Mouse (Mus musculus): ENCODE data around the gene 4930503B20Rik. TPM values are rescaled to one million over a fixed set of nuclear protein-coding genes. Genes with fewer than 3 reads are reported as not detected.

4930503B20Rik gene
- total RNA-seq (2021) = not detected
- long read RNA-seq, experiment 1 = 0 reads
- long read RNA-seq, experiment 2 = 0 reads

GRCm38 (mm10) chr3:146651217-146651616, at the start of gene 4930503B20Rik:
Gene 4930503B20Rik, minus strand, starts transcription at chr3:146651317.
- DNase-seq (ENCODE audit: low spot score in 2 of 2) = no peak

DNA sequence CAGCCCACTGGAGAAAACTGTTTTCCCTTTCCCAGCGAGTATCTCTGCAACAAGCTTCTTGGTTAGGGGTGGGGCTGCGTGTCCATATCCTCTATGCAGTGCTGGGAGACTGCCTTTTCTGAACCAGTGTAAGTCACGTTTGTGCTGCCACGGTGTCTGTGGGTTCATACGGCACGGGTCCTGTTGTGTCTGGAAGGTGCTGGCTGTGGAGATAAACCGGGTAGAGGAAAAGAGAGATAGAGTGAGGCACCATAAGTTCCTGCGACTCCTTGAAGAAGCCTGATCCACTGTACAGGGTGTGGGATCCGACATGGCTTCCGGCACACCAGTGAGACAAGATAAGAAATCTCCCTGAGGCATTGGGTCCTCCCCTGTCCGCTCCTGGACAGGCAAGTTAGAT, 48.9 kb upstream of the 4930503B20Rik start:
- no peak for DNase-seq (ENCODE audit: low spot score in 2 of 2)

- no peak for DNase-seq (ENCODE audit: low spot score in 2 of 2)
Measured at GRCm38 (mm10) chr3:146698982-146699381, 47.9 kb upstream of the 4930503B20Rik start.

DNA sequence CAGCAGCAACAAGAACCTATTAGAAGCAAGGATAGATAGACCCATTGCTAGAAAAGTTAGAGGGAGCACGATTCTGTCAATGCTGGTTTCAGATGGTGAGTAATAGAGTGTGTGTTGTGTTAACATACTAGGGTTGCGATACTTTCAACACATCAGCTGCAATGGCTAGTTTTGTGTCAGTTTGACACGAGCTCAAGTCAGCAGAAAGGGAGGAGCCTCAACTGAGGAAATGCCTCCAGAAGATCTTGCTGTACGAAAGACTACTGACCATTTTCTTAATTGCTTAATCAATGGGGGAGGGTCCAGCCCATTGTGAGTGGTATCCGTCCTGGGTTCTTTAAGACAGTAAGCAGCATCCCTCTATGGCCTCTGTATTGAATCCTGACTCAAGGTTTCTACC, 41.4 kb upstream of the 4930503B20Rik start:
- no peak for DNase-seq (ENCODE audit: low spot score in 2 of 2)

GRCm38 (mm10) chr3:146687121-146687725, 36.1 kb upstream of the 4930503B20Rik start:
- no peak for DNase-seq (ENCODE audit: low spot score in 2 of 2)

DNA sequence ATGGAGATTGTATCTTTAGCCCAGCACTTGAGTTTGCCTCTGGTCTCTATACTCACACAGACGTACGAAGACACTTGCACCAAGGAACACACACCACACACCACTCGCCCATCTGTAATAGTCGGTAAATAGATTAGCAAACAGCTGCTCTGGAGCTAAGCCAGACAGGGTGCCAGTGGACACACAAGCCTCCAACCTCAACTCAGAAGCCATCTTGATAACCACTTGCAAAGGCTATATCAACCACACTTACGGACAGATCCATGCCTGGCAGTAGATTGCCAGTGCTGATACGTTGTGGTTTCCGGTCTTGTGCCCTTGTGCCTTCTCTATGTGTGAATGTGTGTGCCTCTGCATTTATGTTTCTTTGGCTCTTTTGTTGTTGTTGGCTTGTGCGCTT, 35.3 kb upstream of the 4930503B20Rik start:
- no peak for DNase-seq (ENCODE audit: low spot score in 2 of 2)

GRCm38 (mm10) chr3:146684811-146685675, 33.9 kb upstream of the 4930503B20Rik start, which contains the start of gene Samd13:
Gene Samd13, minus strand, starts transcription at chr3:146685592.
- DNase-seq (ENCODE audit: low spot score in 2 of 2) = peak; percentile 37 to 41

DNA sequence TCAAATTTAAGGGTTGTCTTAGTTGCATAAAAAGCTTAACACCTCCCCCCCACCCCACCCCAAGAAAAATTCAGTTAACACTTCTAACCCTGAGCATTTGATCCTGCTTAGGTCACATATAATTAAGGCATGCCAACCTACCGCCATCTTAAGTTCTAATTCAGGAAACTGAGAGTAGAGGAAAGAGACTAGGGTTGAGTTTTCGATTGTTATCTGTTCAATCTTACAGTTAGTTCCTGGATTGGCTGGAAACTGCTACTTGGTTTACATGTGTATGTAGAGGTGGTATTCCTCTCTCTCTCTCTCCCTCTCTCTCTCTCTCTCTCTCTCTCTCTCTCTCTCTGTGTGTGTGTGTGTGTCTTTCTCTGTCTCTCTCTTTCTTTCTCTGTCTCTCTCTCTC, 32.0 kb upstream of the 4930503B20Rik start:
- no peak for DNase-seq (ENCODE audit: low spot score in 2 of 2)

DNA sequence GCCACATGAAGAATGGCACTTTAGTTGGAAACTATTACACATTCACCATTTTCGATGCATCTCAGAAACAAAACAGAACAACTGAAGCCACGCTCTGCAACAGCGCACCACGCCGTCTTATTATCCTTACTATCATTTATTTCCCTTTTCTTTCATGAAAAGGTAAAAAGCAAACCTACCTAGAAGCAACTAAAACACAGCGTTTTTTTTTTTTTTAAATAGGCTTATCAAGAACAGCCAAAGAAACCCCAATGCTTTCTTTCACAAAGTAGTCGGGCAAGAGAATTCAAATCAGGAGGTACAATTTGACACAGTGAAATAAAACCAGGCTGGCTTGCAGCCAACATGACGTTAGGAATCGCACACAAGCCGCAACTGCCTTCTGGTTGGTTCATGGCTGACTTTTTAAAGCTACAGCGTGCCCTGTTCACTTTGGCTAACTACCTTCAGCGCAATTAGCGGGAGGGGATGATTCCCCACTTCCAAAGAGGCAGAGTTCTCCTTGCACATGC, 31.1 kb upstream of the 4930503B20Rik start:
- DNase-seq (ENCODE audit: low spot score in 2 of 2) = peak; percentile 60 to 79

DNA sequence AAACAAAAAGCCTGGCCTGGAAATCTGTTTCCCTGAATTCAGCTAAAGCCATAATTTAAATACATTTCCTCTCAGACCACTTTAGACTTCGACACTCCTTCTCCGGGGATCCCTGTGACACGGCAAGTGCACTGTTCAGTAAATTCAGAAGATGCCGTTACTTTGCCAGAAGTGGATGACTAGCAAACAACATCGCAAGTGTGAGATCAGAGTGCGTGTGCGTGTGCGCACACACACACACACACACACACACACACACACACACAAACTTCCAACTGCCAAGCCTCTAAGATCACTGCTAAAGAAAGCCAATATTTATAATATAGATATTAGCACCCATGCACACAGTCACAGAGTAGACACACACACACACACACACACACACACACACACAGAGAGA, 30.6 kb upstream of the 4930503B20Rik start:
- no peak for DNase-seq (ENCODE audit: low spot score in 2 of 2)

- DNase-seq (ENCODE audit: low spot score in 2 of 2) = no peak
Measured at GRCm38 (mm10) chr3:146680625-146681024, 29.5 kb upstream of the 4930503B20Rik start.

GRCm38 (mm10) chr3:146679646-146680045, 28.5 kb upstream of the 4930503B20Rik start:
- no peak for DNase-seq (ENCODE audit: low spot score in 2 of 2)

GRCm38 (mm10) chr3:146676193-146676592, 25.1 kb upstream of the 4930503B20Rik start:
- DNase-seq (ENCODE audit: low spot score in 2 of 2) = no peak

- no peak for DNase-seq (ENCODE audit: low spot score in 2 of 2)
Measured at GRCm38 (mm10) chr3:146675101-146675500, 24.0 kb upstream of the 4930503B20Rik start.

DNA sequence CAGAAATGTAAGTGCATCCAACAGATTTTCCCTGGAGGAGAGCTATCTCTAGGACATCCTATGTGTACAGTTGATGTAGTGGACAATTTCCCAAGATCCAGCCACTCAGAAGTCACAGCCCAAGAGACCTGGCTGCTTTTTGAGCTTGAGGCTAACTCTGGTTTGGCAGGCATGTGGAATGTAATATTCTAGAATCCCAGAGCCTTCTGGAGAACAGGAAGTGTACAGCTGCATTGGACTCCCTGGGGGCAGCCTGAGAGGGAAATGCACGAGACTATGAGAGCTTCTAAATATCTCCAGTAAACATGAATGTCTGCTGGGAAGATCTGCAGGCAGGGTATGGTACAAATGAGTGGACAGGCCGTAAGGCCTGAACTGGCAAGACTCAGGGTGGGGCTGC, 20.0 kb upstream of the 4930503B20Rik start:
- no peak for DNase-seq (ENCODE audit: low spot score in 2 of 2)

DNA sequence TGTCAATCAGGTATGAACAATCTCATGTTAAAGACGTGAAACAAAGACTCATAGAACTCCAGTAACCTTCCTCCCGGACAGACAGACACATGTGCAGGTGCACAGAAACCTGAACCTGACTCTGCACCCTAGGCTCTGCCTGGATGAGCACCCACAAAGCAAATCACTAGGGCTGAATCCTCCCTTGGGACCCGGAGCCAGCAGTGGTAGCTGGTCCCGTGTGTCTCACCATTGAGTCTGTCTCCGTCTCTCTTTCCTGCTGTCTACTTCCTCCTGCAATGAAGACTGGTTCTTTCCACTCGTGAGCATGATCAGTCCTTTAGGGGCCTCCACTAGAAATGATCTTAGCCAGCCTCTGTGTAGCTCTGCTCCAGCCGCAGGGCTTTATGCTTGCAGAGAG, 10.8 kb upstream of the 4930503B20Rik start:
- no peak for DNase-seq (ENCODE audit: low spot score in 2 of 2)

GRCm38 (mm10) chr3:146661001-146661400, 9.9 kb upstream of the 4930503B20Rik start:
- DNase-seq (ENCODE audit: low spot score in 2 of 2) = no peak

- DNase-seq (ENCODE audit: low spot score in 2 of 2) = no peak
Measured at GRCm38 (mm10) chr3:146659321-146659720, 8.2 kb upstream of the 4930503B20Rik start.

DNA sequence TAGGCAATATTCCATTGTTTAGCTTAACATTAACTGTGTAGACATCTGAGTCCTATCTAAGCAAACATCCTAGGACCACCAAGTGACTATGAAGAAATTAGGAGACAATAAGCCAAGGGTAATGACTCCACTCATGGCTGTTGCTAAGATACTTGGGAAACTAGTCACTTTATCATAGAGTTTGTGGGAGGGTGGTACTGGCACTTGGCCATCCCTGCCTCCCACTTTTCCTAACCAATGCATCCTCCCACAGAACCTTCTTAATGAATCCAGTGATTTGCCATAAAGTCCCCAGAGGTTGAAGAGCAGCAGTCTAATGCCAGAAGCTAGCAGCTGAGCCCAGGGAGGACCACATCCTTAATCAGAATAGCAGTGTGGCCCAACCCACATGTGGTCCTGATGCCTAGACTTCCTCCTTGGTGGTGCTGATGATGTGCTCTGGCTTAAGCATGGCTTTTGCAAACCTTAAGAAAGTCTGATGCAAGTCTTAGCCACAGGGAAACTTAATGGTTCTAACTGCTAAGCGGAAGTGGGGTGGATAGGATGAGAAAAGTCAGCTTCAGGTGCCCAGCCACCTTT, 7.0 kb upstream of the 4930503B20Rik start:
- DNase-seq (ENCODE audit: low spot score in 2 of 2) = no peak

- no peak for DNase-seq (ENCODE audit: low spot score in 2 of 2)
Measured at GRCm38 (mm10) chr3:146657433-146657832, 6.3 kb upstream of the 4930503B20Rik start.

DNA sequence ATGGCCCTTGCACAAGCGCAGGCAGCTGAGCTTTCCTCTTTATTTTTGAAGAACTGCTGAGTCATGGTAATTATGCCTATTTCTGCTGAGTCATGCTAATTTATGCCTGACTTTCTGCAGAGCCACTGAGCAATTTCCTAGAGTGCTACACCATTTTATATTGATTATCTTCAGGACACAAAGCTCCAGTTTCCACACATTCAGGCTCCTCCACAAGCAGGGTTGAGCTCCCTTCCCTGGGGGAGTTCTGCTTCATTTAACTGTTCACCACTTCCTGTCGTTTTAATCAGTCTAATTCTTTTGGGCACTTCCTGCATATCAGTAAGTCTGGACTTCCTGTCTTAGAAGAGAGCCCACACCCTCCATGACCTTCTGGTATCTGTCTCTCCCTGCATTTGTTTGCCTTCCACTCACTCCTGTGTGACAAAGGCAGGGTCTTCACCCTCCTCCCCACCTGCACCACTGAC, 4.0 kb upstream of the 4930503B20Rik start:
- no peak for DNase-seq (ENCODE audit: low spot score in 2 of 2)

DNA sequence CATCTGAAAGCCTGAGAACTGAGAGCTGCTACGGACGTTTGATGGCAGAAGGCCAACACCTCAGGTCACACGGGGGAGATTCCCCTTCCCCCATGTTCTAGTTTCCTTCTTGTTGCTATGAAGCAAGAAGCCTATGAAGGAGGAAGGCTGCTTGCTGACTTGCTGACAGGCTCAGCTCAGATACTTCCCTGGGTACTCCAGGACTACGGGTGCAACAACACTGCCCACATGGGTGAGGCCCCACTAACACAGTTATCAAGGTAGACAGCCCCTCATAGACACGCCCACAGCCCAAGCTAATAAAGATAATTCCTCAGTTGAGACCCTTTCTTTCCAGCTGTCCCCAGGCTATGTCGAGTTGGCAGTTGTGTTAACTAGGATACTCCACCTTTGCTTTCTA, 2.6 kb upstream of the 4930503B20Rik start:
- no peak for DNase-seq (ENCODE audit: low spot score in 2 of 2)
